Mouse (Mus musculus) spleen, adult 2 months (tissue): Measurements from ENCODE around the gene Prelp. TPM values are rescaled to one million over a fixed set of nuclear protein-coding genes. Genes with fewer than 3 reads are reported as not detected.

Experiments used
- DNase-seq, 2 experiments: peaks; one replicate each; pipeline versions ENCODE4 v3.0.0 to v3.0.0-alpha.2; 2012 to 2021; ENCODE audit warnings: low spot score in 2 of 2, low read depth in 1 of 2
- H3K27ac ChIP-seq: fragments of 200-500 bp; 2 replicates; pipeline ENCODE4 v1.5.1; 2012; ENCODE audit warnings: low read length, inconsistent platforms; ENCODE audit not compliant: insufficient read depth
- H3K27me3 ChIP-seq: fragments of 200-500 bp; 2 replicates; pipeline ENCODE4 v1.6.1; 2012; ENCODE audit warnings: mild to moderate bottlenecking, moderate library complexity, low read length, inconsistent platforms; ENCODE audit not compliant: control insufficient read depth, insufficient read depth
- H3K36me3 ChIP-seq: fragments of 200-500 bp; 2 replicates; pipeline ENCODE4 v1.6.1; 2012; ENCODE audit warnings: mild to moderate bottlenecking, low read length, inconsistent platforms; ENCODE audit not compliant: control insufficient read depth, insufficient read depth
- H3K4me1 ChIP-seq: fragments of 200-500 bp; 2 replicates; pipeline ENCODE4 v1.6.1; 2011; ENCODE audit warnings: inconsistent platforms; ENCODE audit not compliant: control insufficient read depth, insufficient read depth, insufficient read length
- H3K4me3 ChIP-seq: fragments of 200-500 bp; 2 replicates; pipeline ENCODE4 v1.5.1; 2011; ENCODE audit warnings: mild to moderate bottlenecking, inconsistent platforms; ENCODE audit not compliant: insufficient read depth, insufficient read length; ENCODE audit errors: extremely low read depth
- CTCF ChIP-seq: fragments of 200-500 bp; IDR thresholded peaks from 2 replicates; pipeline ENCODE4 v1.5.1; 2011; ENCODE audit warnings: mild to moderate bottlenecking, inconsistent platforms; ENCODE audit not compliant: insufficient read depth, insufficient read length, insufficient replicate concordance; ENCODE audit errors: extremely low read depth
- POLR2A ChIP-seq: fragments of 200-500 bp; IDR thresholded peaks from 2 replicates; pipeline ENCODE4 v1.6.1; 2011; ENCODE audit warnings: low read depth, low read length, inconsistent platforms
- WGBS: fragments of 180-500 bp; shearing (Covaris S2); methylation state at CpG from one replicate; pipeline ENCODE4 v1.1.7; 2018; 5-methylcytosine and 5-hydroxymethylcytosine counted together
- polyA plus RNA-seq: library from polyadenylated mRNA; depleted of rRNA; stranded (reverse); fragments of >200 nt; gene quantifications from 2 replicates; pipeline ENCODE4 v1.2.3, GENCODE M21; 2012

Gene Prelp
- polyA plus RNA-seq, 1 experiment, result 18.1 TPM

DNA sequence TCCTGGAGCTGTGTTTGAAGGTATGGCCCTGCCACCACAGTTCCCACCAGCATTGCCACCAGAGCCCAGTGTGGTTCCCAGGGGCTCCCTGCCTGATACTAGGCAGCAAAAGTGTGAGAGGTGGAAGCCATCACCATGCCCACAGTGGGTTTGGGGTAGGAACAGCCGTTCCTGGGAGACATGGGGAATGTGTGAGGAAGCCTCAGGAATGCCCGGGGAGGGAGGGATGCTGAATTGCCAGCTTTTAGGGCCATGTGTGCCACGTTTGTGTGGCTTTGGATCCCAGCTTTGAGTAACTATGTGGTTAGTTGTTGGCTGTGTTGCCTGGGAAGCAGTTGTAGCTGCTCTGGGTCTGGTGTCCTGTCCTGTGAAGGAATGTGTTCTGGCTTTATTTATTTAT lies 20.7 kb upstream of the Prelp start:
- Histone ChIP-seq H3K27me3 (no peaks in the 10 kb centered on the region), H3K4me1 (no peaks in the 10 kb centered on the region), H3K36me3 (no peaks in the 10 kb centered on the region), H3K27ac (no peak overlapping the region), H3K4me3 (no peak overlapping the region)
- TF ChIP-seq POLR2A (no peak), CTCF (no peak)
- no peak for DNase-seq
- WGBS, result 72% methylated on average over 3 of the region's 3 CpGs

DNA sequence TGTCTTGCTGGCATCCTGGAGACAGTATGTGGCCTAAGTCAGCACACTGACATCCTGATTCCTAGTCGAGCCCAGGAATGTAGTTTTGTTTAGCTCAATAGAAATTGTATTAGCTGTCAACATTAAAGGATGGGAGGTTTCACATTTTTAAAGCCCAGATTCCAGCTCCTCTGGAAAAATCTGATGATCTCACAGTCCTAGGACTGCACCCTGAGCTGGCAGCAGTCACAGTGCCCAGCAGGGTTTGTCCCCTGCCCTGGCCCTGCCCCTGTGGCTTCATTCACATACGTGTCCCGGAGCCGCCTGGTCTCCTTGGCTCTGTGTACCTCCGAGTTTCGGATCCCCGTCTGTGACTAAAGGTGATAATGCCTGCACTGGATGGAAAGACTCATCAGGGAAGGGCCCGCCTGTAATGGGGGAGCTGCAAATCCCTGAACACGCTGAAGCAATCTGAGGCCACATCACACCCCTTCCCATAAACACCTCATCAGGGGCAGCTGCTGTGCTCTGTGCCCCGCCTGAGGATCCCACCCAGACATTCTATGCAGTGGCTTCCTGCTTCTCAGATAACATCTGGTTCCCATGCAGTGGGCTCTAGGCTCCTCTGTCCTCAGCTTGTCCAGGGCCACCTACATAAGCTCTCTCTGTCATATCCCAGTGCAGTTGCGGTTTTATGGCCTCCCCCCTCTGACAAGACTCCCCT lies 20.1 kb upstream of the Prelp start:
- H3K27ac ChIP-seq, result no peak overlapping the region
- H3K4me1 ChIP-seq, result no peaks in the 10 kb centered on the region
- no peak for DNase-seq
- no peak for TF ChIP-seq POLR2A
- TF ChIP-seq CTCF, result no peak
- H3K4me3 ChIP-seq, result no peak overlapping the region
- WGBS, result 84% methylated on average over 11 of the region's 11 CpGs
- H3K36me3 ChIP-seq, result no peaks in the 10 kb centered on the region
- no peaks in the 10 kb centered on the region for H3K27me3 ChIP-seq

- H3K4me3 ChIP-seq, result no peak overlapping the region
- 93% methylated on average over 3 of the region's 3 CpGs for WGBS
- TF ChIP-seq POLR2A (no peak), CTCF (no peak)
Observed at GRCm38 (mm10) chr1:133940481-133941092, 19.4 kb upstream of the Prelp start.

GRCm38 (mm10) chr1:133939708-133940107 lies 18.5 kb upstream of the Prelp start:
- WGBS, result 88% methylated on average over 8 of the region's 8 CpGs

More at GRCm38 (mm10) chr1:133940481-133941092, 19.4 kb upstream of the Prelp start:
- Histone ChIP-seq H3K27me3 (no peaks in the 10 kb centered on the region), H3K36me3 (no peaks in the 10 kb centered on the region), H3K27ac (no peak overlapping the region), H3K4me1 (no peaks in the 10 kb centered on the region)
- DNase-seq, result no peak

GRCm38 (mm10) chr1:133936169-133936568 lies 15.0 kb upstream of the Prelp start:
- no peak for DNase-seq
- H3K36me3 ChIP-seq, result no peaks in the 10 kb centered on the region
- 95% methylated on average over 3 of the region's 3 CpGs for WGBS
- TF ChIP-seq CTCF, result no peak
- no peak for TF ChIP-seq POLR2A
- no peaks in the 10 kb centered on the region for H3K27me3 ChIP-seq
- no peak overlapping the region for H3K27ac ChIP-seq
- no peak overlapping the region for H3K4me3 ChIP-seq
- H3K4me1 ChIP-seq, result no peaks in the 10 kb centered on the region

More at GRCm38 (mm10) chr1:133939708-133940107, 18.5 kb upstream of the Prelp start:
- no peak for DNase-seq
- H3K27me3 ChIP-seq, result no peaks in the 10 kb centered on the region
- H3K36me3 ChIP-seq, result no peaks in the 10 kb centered on the region
- no peaks in the 10 kb centered on the region for H3K4me1 ChIP-seq
- TF ChIP-seq POLR2A, result no peak
- TF ChIP-seq CTCF, result no peak
- H3K4me3 ChIP-seq, result no peak overlapping the region
- H3K27ac ChIP-seq, result no peak overlapping the region

DNA sequence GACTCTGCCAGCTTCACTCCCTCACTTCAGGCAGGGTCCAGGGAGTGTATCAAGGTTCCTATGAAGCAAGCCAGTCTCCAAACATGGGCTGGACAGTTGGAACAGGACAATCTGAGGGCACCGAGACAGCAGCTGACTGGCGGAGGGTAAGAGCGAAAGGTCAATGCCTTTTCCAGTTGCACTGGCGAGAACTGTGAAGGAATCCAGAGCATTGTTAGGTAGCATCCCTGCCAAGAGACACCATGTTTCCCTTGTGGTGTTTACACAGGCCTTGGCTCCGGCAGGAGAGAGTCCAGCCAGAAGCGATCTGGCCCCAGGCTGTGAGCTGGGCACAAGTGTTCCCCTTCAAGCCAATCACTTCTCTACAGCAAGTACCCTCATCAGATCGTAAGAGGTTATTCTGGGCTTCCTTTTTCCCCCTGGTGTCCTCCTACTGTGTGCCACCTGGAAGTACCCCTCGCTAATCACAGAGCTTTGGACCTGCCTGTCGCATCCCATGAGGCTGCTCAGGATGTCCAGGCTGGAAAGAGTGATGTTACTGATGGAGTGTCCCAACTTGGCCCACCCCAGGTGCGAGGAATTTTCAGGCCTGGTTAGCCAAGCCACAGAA lies 13.2 kb upstream of the Prelp start:
- Histone ChIP-seq H3K27me3 (no peaks in the 10 kb centered on the region), H3K27ac (no peak overlapping the region), H3K36me3 (no peaks in the 10 kb centered on the region), H3K4me1 (no peaks in the 10 kb centered on the region), H3K4me3 (no peak overlapping the region)
- DNase-seq, result no peak
- no peak for TF ChIP-seq POLR2A
- TF ChIP-seq CTCF, result no peak
- WGBS, result 89% methylated on average over 10 of the region's 10 CpGs
